Mouse (Mus musculus) heart, embryonic 13.5 days (tissue): ENCODE data around the gene C1qtnf4. TPM values are rescaled to one million over a fixed set of nuclear protein-coding genes. Genes with fewer than 3 reads are reported as not detected.
"Not testable (repeated sequence)": the region's sequence is repeated elsewhere in the genome, so short reads cannot be mapped to it uniquely, and the experiment has no call there.

Source experiments
- ATAC-seq: fragments of 200-750 bp; cut with Nextera tagmentation; 2 replicates; pipeline ENCODE4 v1.8.0; 2017; ENCODE audit warnings: moderate TSS enrichment; ENCODE audit not compliant: insufficient number of reproducible peaks, low FRiP score, low TSS enrichment; ENCODE audit errors: extremely low read depth
- H3K27ac ChIP-seq: fragments of 300-500 bp; sonication (generic); replicated peaks from 2 replicates; pipeline ENCODE4 v1.5.1; 2015; ENCODE audit warnings: moderate library complexity, mild to moderate bottlenecking, inconsistent platforms
- H3K27me3 ChIP-seq: fragments of 300-500 bp; sonication (generic); replicated peaks from 2 replicates; pipeline ENCODE4 v1.6.1; 2015; ENCODE audit warnings: mild to moderate bottlenecking, inconsistent platforms
- H3K36me3 ChIP-seq: fragments of 300-500 bp; sonication (generic); 2 replicates; pipeline ENCODE4 v1.6.1; 2015; ENCODE audit warnings: mild to moderate bottlenecking, inconsistent platforms
- H3K4me1 ChIP-seq: fragments of 300-500 bp; sonication (generic); 2 replicates; pipeline ENCODE4 v1.6.1; 2015; ENCODE audit warnings: inconsistent platforms
- H3K4me2 ChIP-seq: fragments of 300-500 bp; sonication (generic); 2 replicates; pipeline ENCODE4 v1.6.1; 2015; ENCODE audit warnings: inconsistent platforms, mild to moderate bottlenecking, moderate library complexity
- H3K4me3 ChIP-seq: fragments of 300-500 bp; sonication (generic); 2 replicates; pipeline ENCODE4 v1.5.1; 2015; ENCODE audit warnings: moderate library complexity, mild to moderate bottlenecking, inconsistent platforms
- H3K9ac ChIP-seq: fragments of 300-500 bp; sonication (generic); 2 replicates; pipeline ENCODE4 v1.6.1; 2015; ENCODE audit warnings: inconsistent platforms, mild to moderate bottlenecking, moderate library complexity
- H3K9me3 ChIP-seq: fragments of 300-500 bp; sonication (generic); 2 replicates; pipeline ENCODE4 v1.6.1; 2016; ENCODE audit warnings: inconsistent platforms
- WGBS: fragments of 180-500 bp; shearing (Covaris S2); methylation state at CpG from one replicate; pipeline ENCODE4 v1.1.7; 2015; ENCODE audit warnings: mixed read lengths; 5-methylcytosine and 5-hydroxymethylcytosine counted together
- polyA plus RNA-seq: library from polyadenylated mRNA; unstranded; fragments of >200 nt; fragmentation: Nextera tagmentation; extraction: Ambion mirVana; gene quantifications from 2 replicates; pipeline ENCODE4 v1.2.1, GENCODE M21; 2015

The C1qtnf4 gene
- polyA plus RNA-seq, 1 experiment from 2014 or later, result 9.8 TPM

DNA sequence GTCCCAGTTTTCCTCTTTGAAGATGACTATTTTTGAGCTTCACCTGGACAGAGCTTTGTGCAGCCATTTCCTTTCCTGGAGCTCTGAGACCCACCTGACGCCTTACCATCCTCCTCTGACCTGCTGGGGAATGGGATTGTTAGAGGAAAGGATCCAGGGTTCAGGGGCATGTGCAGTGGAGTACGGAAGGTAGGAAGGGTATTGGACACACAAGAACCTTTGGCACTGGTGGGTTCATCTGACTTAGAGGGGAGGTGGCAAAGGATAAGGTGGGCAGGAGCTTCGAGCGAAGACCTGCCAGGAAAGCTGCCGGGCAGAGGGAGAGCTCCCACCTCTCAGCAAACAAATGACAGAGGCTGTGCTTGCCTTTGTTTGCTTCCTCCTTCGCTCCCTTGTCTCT, 776 bp downstream of the C1qtnf4 start:
- Histone ChIP-seq H3K9me3 (0 out of 2 replicates have a peak, but pooled peaks cover 5% of the 10 kb centered on the region), H3K27ac (no peak overlapping the region), H3K27me3 (peaks cover 64% of the 10 kb centered on the region), H3K4me1 (peaks cover 56% of the 10 kb centered on the region), H3K4me3 (peak overlapping the region; percentile 65), H3K36me3 (no peaks in the 10 kb centered on the region), H3K4me2 (peak overlapping the region; percentile 93), H3K9ac (peak overlapping the region; percentile 83)
- no peak for ATAC-seq
- 45% methylated on average over 6 of the region's 6 CpGs for WGBS

DNA sequence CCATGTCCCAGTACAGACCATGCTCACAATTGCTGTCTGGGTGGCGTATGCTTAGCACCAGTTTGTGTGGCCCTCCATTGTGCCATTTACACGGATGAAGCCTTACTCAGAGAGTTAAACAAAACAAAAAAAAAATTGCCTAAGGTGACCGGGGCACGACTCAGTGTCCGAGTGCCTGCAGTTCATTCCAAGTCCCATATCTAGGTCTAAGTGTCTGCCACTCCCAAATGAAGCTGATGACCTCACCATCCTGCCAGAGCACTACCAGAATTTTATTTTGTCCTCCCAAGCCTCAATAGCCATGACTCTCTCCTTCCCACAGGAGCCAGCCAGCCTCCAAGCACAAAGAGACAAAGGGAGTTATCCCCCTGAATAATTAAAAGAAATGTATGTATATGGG, 2.0 kb downstream of the C1qtnf4 start:
- Histone ChIP-seq H3K9me3 (0 out of 2 replicates have a peak, but pooled peaks cover 5% of the 10 kb centered on the region), H3K27me3 (peaks cover 63% of the 10 kb centered on the region), H3K4me3 (no peak overlapping the region), H3K9ac (no peak overlapping the region), H3K36me3 (0 out of 2 replicates have a peak, but pooled peaks cover 7% of the 10 kb centered on the region), H3K27ac (no peak overlapping the region), H3K4me1 (peaks cover 56% of the 10 kb centered on the region), H3K4me2 (no peak overlapping the region)
- no peak for ATAC-seq
- WGBS, result 40% methylated on average over 5 of the region's 5 CpGs

DNA sequence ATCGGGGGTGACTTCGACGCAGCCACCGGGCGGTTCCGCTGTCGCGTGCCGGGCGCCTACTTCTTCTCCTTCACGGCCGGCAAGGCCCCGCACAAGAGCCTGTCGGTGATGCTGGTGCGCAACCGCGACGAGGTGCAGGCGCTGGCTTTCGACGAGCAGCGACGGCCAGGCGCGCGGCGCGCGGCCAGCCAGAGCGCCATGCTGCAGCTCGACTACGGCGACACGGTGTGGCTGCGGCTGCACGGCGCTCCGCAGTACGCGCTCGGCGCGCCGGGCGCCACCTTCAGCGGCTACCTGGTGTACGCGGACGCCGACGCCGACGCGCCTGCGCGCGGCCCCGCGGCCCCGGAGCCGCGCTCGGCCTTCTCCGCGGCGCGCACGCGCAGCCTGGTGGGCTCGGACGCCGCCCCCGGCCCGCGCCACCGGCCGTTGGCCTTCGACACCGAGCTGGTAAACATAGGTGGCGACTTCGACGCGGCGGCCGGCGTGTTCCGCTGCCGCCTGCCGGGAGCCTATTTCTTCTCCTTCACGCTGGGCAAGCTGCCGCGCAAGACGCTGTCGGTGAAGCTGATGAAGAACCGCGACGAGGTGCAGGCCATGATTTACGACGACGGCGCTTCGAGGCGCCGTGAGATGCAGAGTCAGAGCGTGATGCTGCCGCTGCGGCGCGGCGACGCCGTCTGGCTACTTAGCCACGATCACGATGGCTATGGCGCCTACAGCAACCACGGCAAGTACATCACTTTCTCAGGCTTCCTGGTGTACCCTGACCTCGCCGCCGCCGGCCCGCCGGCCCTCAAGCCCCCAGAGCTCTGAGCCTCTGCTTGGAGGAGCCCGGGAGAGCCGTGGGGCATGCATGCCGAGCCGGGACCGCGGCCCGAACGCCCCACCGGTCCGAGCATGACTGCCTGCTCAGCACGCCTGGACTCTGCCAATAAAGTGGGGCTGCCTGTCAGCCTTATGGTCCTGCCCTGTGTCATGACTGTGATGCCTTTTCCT, 4.2 kb downstream of the C1qtnf4 start:
- H3K9ac ChIP-seq, result peak overlapping the region; percentile 81
- no peak overlapping the region; the same call in 1 of the 2 replicates for H3K27ac ChIP-seq
- no peaks in the 10 kb centered on the region for H3K9me3 ChIP-seq
- ATAC-seq, result peak; percentile 72
- peak overlapping the region; percentile 77 for H3K4me2 ChIP-seq
- H3K36me3 ChIP-seq, result peaks cover 25% of the 10 kb centered on the region
- H3K27me3 ChIP-seq, result peaks cover 53% of the 10 kb centered on the region
- peak overlapping the region; percentile 65 for H3K4me3 ChIP-seq
- H3K4me1 ChIP-seq, result peaks cover 67% of the 10 kb centered on the region
- 3% methylated on average over 132 of the region's 133 CpGs for WGBS

DNA sequence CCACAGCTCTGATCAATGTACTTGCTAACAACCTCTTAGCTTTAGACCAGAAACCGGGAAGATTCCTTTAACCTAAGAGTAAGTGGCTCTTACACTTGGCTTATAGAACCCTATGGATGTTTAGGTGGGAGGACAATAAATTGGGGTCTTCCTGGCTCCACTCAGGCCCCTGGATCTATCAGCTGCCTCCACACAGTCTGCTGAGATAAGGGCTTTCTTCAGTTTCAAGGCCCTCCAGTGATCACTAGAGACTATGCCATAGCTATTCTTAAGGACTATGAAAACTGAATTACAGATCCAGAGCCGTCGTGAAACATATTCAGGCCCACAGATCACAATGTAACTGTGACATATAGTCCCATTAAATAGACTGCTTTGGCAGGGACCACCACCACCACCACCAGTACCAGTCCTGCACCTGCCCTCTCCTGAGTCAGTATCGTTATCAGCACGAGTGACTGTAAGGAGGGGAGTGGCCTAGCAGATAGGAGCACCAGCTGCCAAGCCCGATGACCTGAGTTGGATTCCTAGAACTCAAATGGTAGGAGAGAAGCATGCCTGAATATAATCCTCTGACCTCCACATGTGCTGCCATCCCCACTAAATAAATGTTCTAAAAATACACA, 8.1 kb downstream of the C1qtnf4 start:
- WGBS, result 57% methylated on average over 6 of the region's 6 CpGs
- peak overlapping the region; percentile 26; the same call in 1 of the 2 replicates for H3K9ac ChIP-seq
- H3K4me3 ChIP-seq, result no peak overlapping the region
- ATAC-seq, result no peak
- H3K4me1 ChIP-seq, result peaks cover 32% of the 10 kb centered on the region
- H3K9me3 ChIP-seq, result no peaks in the 10 kb centered on the region
- peaks cover 14% of the 10 kb centered on the region for H3K27me3 ChIP-seq
- no peak overlapping the region; the same call in 1 of the 2 replicates for H3K27ac ChIP-seq
- H3K36me3 ChIP-seq, result peaks cover 64% of the 10 kb centered on the region
- H3K4me2 ChIP-seq, result no peak overlapping the region

DNA sequence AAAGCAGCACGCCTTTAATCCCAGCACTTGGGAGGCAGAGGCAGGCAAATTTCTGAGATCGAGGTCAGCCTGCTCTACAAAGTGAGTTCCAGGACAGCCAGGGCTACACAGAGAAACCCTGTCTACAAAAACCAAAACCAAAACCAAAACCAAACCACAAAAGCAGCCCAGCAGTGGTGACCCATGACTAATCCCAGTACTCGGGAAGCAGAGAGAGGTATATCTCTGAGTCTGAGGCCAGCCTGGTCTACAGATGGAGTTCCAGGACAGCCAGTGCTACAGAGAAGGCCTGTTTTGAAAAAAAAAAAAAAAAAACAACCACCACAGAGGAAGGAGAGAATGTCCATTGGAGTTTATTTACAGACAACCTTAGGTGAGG, 8.6 kb downstream of the C1qtnf4 start:
- H3K4me3 ChIP-seq, ATAC-seq, H3K4me2 ChIP-seq, H3K27ac ChIP-seq, H3K27me3 ChIP-seq, H3K9me3 ChIP-seq, H3K9ac ChIP-seq: not testable (repeated sequence)
- Histone ChIP-seq H3K4me1 (peaks cover 29% of the 10 kb centered on the region), H3K36me3 (peaks cover 69% of the 10 kb centered on the region)
- WGBS, result 64% methylated on average over 3 of the region's 3 CpGs

GRCm38 (mm10) chr2:90903398-90903797, 17.7 kb downstream of the C1qtnf4 start:
- H3K27ac ChIP-seq, result peak overlapping the region; percentile 94
- H3K9ac ChIP-seq, result peak overlapping the region; percentile 96
- peaks cover 68% of the 10 kb centered on the region for H3K36me3 ChIP-seq
- no peaks in the 10 kb centered on the region for H3K9me3 ChIP-seq
- H3K4me3 ChIP-seq, result peak overlapping the region; percentile 82
- 85% methylated on average over 2 of the region's 2 CpGs for WGBS
- ATAC-seq, result no peak
- peak overlapping the region; percentile 84 for H3K4me2 ChIP-seq
- no peaks in the 10 kb centered on the region for H3K27me3 ChIP-seq
- peaks cover 27% of the 10 kb centered on the region for H3K4me1 ChIP-seq

DNA sequence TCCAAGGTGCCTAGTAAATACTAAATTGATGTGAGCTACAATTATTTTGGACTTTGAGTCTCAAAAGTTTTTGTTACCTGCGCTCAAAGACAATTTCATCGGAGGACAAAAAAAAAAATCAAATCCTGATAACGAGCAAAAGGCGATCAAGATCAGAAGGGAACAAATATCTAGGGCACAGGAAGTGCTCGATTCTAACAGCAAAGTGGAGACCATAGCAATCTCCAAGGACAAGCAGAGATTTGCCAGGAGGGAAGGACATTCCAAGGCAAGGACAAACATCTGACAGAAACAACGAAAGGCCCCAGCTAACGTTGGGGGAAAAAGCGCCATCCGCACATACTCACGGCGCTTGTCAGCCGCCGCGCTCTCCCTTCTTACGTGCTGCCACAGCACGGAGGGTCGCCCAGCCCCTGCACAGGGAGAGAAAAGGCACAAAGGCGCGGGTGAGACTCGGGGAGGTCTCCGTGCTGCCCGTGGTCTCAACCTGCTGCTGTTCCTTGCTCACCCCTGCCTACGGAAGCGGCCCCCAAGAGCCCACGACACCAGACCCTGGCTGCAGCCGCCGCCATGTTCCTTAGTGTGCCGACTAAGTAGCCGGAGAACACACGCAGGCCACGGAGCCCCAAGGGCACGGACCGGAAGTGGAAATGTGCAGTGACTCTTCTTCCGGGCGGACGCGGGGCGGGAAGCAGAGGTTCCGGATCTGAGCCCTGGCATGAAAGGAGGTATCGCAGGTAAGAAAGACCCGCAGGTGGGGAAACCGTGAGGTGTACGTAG, 18.6 kb downstream of the C1qtnf4 start, which contains the start of the genes Kbtbd4 and Ndufs3:
TSS of gene Kbtbd4 (plus strand) at position 665 of the 780 bp plus-strand sequence.
TSS of gene Ndufs3 (minus strand) at position 752 of the 780 bp plus-strand sequence.
- under 1% methylated on average over 43 of the region's 43 CpGs for WGBS
- Histone ChIP-seq H3K4me2 (peak within 1 kb of the TSS; percentile 84), H3K9me3 (no peaks in the 10 kb centered on the region), H3K4me3 (peak within 1 kb of the TSS; percentile 82), H3K4me1 (peaks cover 31% of the 10 kb centered on the region), H3K27me3 (no peaks in the 10 kb centered on the region), H3K36me3 (peaks cover 68% of the 10 kb centered on the region), H3K9ac (peak within 1 kb of the TSS; percentile 96), H3K27ac (peak within 1 kb of the TSS; percentile 94)
- peak; percentile 83 for ATAC-seq

DNA sequence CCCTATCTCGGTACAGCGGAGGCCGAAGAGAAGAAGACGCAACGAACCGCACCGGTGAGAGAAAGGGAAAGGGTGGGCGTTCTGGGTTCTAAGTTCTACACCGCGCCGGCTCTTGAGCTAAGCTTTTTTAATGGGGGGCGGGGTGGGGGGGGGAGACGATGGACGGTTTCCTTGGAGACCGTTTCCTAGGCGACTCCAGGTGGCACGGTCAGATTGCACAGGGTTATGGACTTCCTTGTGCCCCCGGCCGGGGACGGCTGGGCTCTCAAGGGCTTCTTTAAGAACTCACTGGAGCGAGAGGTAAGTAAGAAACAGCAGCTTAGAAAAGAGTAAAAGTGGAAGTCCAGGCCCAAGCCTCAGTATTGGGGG, 19.2 kb downstream of the C1qtnf4 start:
- peaks cover 68% of the 10 kb centered on the region for H3K36me3 ChIP-seq
- peaks cover 37% of the 10 kb centered on the region for H3K4me1 ChIP-seq
- peak overlapping the region; percentile 96 for H3K9ac ChIP-seq
- peak overlapping the region; percentile 94 for H3K27ac ChIP-seq
- ATAC-seq, result peak; percentile 45; the same call in 1 of the 2 replicates
- no peaks in the 10 kb centered on the region for H3K9me3 ChIP-seq
- peak overlapping the region; percentile 82 for H3K4me3 ChIP-seq
- under 1% methylated on average over 21 of the region's 21 CpGs for WGBS
- no peaks in the 10 kb centered on the region for H3K27me3 ChIP-seq
- peak overlapping the region; percentile 84 for H3K4me2 ChIP-seq

- Histone ChIP-seq H3K9ac (no peak overlapping the region), H3K27ac (no peak overlapping the region), H3K36me3 (peaks cover 69% of the 10 kb centered on the region), H3K9me3 (no peaks in the 10 kb centered on the region), H3K4me3 (no peak overlapping the region), H3K4me2 (no peak overlapping the region), H3K27me3 (no peaks in the 10 kb centered on the region), H3K4me1 (peaks cover 40% of the 10 kb centered on the region)
- ATAC-seq, result no peak
- 97% methylated on average over 2 of the region's 2 CpGs for WGBS
Observed at GRCm38 (mm10) chr2:90906721-90907120, 21.1 kb downstream of the C1qtnf4 start.

DNA sequence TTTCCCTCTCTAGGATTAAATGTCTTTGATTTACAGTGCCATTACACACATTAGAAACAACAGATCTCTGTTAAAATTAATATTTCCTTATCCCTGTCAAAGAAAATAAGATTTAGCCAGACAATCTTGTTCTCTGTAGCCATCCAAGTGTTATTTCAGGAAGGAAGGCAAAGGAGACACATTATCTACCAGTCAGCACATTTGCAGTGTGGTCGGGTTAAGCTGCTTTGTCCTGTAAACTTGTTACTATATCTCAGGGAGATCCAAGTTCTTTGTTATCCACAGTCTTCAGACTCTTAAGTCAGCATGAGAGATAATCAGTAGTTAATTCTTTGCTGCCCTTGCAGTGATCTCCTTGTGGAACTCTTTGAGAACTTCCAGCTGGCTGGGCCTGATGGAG, 25.2 kb downstream of the C1qtnf4 start:
- WGBS, result 68% methylated on average over 1 of the region's 1 CpGs
- peaks cover 89% of the 10 kb centered on the region for H3K36me3 ChIP-seq

More for the DNA sequence above, 25.2 kb downstream of the C1qtnf4 start:
- H3K4me2 ChIP-seq, result no peak overlapping the region
- no peak overlapping the region for H3K27ac ChIP-seq
- no peak for ATAC-seq
- H3K27me3 ChIP-seq, result no peaks in the 10 kb centered on the region
- no peaks in the 10 kb centered on the region for H3K9me3 ChIP-seq
- no peak overlapping the region for H3K9ac ChIP-seq
- no peak overlapping the region for H3K4me3 ChIP-seq
- peaks cover 41% of the 10 kb centered on the region for H3K4me1 ChIP-seq
